Mouse (Mus musculus): ENCODE data around the gene Vhl. TPM values are rescaled to one million over a fixed set of nuclear protein-coding genes. Genes with fewer than 3 reads are reported as not detected.

The Vhl gene
- polyA plus RNA-seq, 1 experiment = 13.6 TPM

DNA sequence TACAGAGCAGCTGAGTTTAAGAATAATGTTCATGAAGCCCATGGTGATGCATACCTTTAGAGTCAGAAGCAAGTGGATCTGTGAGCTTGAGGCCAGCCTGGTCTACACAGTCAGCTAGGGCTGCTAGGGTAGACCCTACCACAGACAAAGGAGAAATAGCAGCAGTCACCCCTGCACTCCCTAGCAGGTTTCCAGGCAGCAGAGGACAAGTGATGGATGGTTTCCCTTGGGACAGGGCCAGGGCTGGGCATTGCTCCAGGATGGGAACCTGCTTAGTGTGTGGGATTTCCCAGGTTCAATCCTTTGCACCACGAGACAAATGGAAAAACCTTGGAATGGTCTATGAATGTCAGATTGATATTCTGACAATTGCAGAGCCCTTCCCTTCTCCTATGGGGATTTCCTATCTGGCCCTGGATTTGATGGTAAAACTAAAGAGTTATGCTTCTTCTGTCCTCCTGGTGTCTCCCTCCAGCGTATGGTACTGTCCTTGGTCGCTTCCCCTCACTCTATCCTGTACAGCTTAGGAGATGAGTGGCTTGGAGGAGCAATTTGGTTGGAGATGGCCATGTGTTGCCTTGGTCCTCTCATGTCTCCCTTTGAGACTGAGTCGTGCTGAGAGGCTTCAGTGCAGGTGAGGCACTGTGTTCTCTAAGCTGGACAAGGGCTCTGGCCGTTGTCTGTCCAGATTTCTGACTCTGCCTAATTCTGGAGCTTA lies 37.1 kb upstream of the Vhl start:
- Histone ChIP-seq H3K27me3 (ENCODE audit: control insufficient read depth, insufficient read depth, insufficient read length) (no peaks in the 10 kb centered on the region), H3K36me3 (ENCODE audit: control insufficient read depth, insufficient read depth) (peaks cover 17% of the 10 kb centered on the region), H3K79me2 (ENCODE audit: control insufficient read depth, insufficient read depth) (no peaks in the 10 kb centered on the region), H3ac (ENCODE audit: control insufficient read depth, insufficient read length, low read depth) (no peak overlapping the region), H3K79me3 (ENCODE audit: low read depth) (no peaks in the 10 kb centered on the region), H3K4me3 (ENCODE audit: insufficient read depth, poor library complexity, severe bottlenecking) (no peak overlapping the region)
- TF ChIP-seq CEBPB (IDR thresholded peaks at IDR 0.05; ENCODE audit: low read depth) (no peak), CTCF (IDR thresholded peaks at IDR 0.05; ENCODE audit: control insufficient read depth, insufficient read depth, insufficient read length) (no peak), USF1 (IDR thresholded peaks at IDR 0.05; ENCODE audit: low read depth) (no peak), MAX (IDR thresholded peaks at IDR 0.05) (no peak), MYOD1 (IDR thresholded peaks at IDR 0.05; ENCODE audit: control insufficient read depth, insufficient read length, low read depth) (no peak), MYOG (IDR thresholded peaks at IDR 0.05; ENCODE audit: control insufficient read depth, extremely low read depth, insufficient read length) (no peak), FOSL1 (IDR thresholded peaks at IDR 0.05; ENCODE audit: insufficient read depth, low read length, poor library complexity, severe bottlenecking) (no peak)

DNA sequence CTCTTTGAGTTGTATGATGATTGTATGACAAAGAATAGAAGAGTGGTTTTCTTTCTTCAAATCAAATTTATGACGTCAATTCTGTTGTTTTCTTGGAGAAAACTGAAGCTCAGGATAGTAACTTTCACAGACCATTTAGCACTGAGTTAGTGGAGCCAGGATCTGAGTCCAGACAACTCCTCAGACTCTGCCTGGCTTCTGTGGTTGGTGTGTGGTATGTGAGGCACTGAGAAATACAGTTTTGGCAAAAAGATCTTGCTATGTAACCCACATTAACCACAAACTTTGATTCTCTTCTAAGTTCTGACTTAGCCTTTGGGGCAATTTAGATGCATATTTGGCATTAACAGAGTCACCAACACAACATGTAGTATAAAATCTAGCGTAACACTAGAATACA lies 31.1 kb upstream of the Vhl start:
- H3K4me3 ChIP-seq (ENCODE audit: insufficient read depth, poor library complexity, severe bottlenecking) = no peak overlapping the region
- no peak overlapping the region for H3ac ChIP-seq (ENCODE audit: control insufficient read depth, insufficient read length, low read depth)
- H3K79me3 ChIP-seq (ENCODE audit: low read depth) = no peaks in the 10 kb centered on the region
- TF ChIP-seq CTCF (IDR thresholded peaks at IDR 0.05; ENCODE audit: control insufficient read depth, insufficient read depth, insufficient read length) = no peak
- peaks cover 28% of the 10 kb centered on the region for H3K36me3 ChIP-seq (ENCODE audit: control insufficient read depth, insufficient read depth)
- H3K79me2 ChIP-seq (ENCODE audit: control insufficient read depth, insufficient read depth) = no peaks in the 10 kb centered on the region
- no peaks in the 10 kb centered on the region for H3K27me3 ChIP-seq (ENCODE audit: control insufficient read depth, insufficient read depth, insufficient read length)

DNA sequence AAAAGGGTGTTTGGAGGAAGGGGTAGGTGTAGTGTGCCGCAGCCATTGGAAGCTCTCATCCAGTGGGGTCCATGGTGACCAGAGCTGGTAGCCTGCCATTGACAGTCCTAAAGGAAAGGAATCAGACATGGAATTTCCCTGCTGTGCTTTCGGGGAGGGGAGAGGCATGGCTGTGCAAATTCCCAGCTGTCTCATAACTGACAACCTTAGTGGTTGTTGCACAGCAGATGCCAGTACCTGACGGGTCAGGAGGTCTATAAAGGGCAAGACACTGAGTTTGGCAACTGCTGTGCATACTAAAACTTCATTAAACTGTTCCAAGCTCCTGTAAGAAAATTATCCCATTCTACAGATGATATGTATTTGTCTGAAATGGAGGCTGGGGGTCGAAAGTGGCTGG lies 25.8 kb upstream of the Vhl start:
- TF ChIP-seq MYOG (IDR thresholded peaks at IDR 0.05; ENCODE audit: control insufficient read depth, extremely low read depth, insufficient read length) = no peak
- TF ChIP-seq CEBPB (IDR thresholded peaks at IDR 0.05; ENCODE audit: low read depth) = no peak
- TF ChIP-seq FOSL1 (IDR thresholded peaks at IDR 0.05; ENCODE audit: insufficient read depth, low read length, poor library complexity, severe bottlenecking) = no peak
- no peak for TF ChIP-seq MAX (IDR thresholded peaks at IDR 0.05)
- TF ChIP-seq USF1 (IDR thresholded peaks at IDR 0.05; ENCODE audit: low read depth) = no peak
- no peak for TF ChIP-seq CTCF (IDR thresholded peaks at IDR 0.05; ENCODE audit: control insufficient read depth, insufficient read depth, insufficient read length)
- no peak for TF ChIP-seq MYOD1 (IDR thresholded peaks at IDR 0.05; ENCODE audit: control insufficient read depth, insufficient read length, low read depth)
- H3K36me3 ChIP-seq (ENCODE audit: control insufficient read depth, insufficient read depth) = peaks cover 24% of the 10 kb centered on the region
- H3ac ChIP-seq (ENCODE audit: control insufficient read depth, insufficient read length, low read depth) = no peak overlapping the region
- H3K79me3 ChIP-seq (ENCODE audit: low read depth) = no peaks in the 10 kb centered on the region
- H3K4me3 ChIP-seq (ENCODE audit: insufficient read depth, poor library complexity, severe bottlenecking) = no peak overlapping the region
- no peaks in the 10 kb centered on the region for H3K27me3 ChIP-seq (ENCODE audit: control insufficient read depth, insufficient read depth, insufficient read length)
- no peaks in the 10 kb centered on the region for H3K79me2 ChIP-seq (ENCODE audit: control insufficient read depth, insufficient read depth)

DNA sequence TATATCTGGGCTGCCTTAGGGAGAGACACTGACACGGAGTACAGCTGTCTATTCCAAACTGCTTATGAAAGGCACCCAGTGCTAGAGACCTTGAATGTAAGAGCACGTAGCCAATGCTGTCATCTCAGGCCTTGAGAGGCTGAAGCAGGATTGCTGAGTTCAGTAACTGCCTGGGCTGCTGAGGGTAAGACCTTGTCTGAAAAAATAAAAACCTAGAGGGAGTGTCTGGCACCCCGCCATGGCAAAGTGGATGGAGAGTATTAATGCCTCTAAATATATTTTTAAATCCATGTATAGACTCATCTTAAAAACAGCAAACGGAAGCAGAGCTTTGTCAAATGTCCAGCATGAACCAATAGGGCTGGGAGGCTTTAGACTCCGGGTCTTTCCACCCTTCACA lies 23.9 kb upstream of the Vhl start:
- Histone ChIP-seq H3ac (ENCODE audit: control insufficient read depth, insufficient read length, low read depth) (no peak overlapping the region), H3K79me3 (ENCODE audit: low read depth) (no peaks in the 10 kb centered on the region), H3K36me3 (ENCODE audit: control insufficient read depth, insufficient read depth) (peaks cover 18% of the 10 kb centered on the region), H3K27me3 (ENCODE audit: control insufficient read depth, insufficient read depth, insufficient read length) (no peaks in the 10 kb centered on the region), H3K4me3 (ENCODE audit: insufficient read depth, poor library complexity, severe bottlenecking) (no peak overlapping the region), H3K79me2 (ENCODE audit: control insufficient read depth, insufficient read depth) (peaks cover 5% of the 10 kb centered on the region)
- no peak for TF ChIP-seq MAX (IDR thresholded peaks at IDR 0.05)
- no peak for TF ChIP-seq MYOG (IDR thresholded peaks at IDR 0.05; ENCODE audit: control insufficient read depth, extremely low read depth, insufficient read length)
- no peak for TF ChIP-seq USF1 (IDR thresholded peaks at IDR 0.05; ENCODE audit: low read depth)
- TF ChIP-seq CEBPB (IDR thresholded peaks at IDR 0.05; ENCODE audit: low read depth) = no peak
- no peak for TF ChIP-seq FOSL1 (IDR thresholded peaks at IDR 0.05; ENCODE audit: insufficient read depth, low read length, poor library complexity, severe bottlenecking)
- no peak for TF ChIP-seq MYOD1 (IDR thresholded peaks at IDR 0.05; ENCODE audit: control insufficient read depth, insufficient read length, low read depth)

DNA sequence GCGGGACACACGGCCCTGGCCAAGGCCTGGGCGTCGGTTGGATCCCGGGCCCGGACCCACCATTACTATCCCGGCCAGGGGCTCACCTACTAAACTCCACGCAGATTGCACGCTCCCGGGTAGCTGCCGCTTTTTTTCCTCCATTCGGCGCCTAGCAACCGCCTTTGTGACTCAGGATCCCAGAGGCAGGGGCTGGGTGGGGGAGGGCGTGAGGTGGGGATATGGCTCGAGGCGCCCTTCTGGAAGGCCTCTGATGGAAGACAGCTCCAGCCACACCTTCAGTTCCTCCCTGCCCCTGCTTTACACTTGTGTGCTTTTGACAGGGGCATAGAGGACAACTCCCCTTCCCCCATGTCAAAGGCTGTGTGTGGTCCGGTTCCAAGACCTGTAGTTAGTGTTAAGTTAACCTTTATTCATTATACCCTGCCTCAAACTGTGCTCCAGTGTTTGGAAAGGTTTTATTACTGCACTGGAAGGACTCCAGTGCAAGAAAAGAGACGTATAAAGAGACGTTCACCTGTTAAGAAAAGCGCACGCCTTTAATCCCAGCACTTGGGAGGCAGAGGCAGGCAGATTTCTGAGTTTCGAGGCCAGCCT lies 23.1 kb upstream of the Vhl start, which contains the start of gene Fancd2os:
Fancd2os (minus strand) TSS at position 173 of the 597 bp plus-strand sequence.
- peaks cover 13% of the 10 kb centered on the region for H3K79me2 ChIP-seq (ENCODE audit: control insufficient read depth, insufficient read depth)
- H3K27me3 ChIP-seq (ENCODE audit: control insufficient read depth, insufficient read depth, insufficient read length) = no peaks in the 10 kb centered on the region
- H3ac ChIP-seq (ENCODE audit: control insufficient read depth, insufficient read length, low read depth) = no peak within 1 kb of the TSS
- H3K4me3 ChIP-seq (ENCODE audit: insufficient read depth, poor library complexity, severe bottlenecking) = no peak within 1 kb of the TSS
- H3K79me3 ChIP-seq (ENCODE audit: low read depth) = peaks cover 8% of the 10 kb centered on the region
- TF ChIP-seq CTCF (IDR thresholded peaks at IDR 0.05; ENCODE audit: control insufficient read depth, insufficient read depth, insufficient read length) (no peak), MYOG (IDR thresholded peaks at IDR 0.05; ENCODE audit: control insufficient read depth, extremely low read depth, insufficient read length) (no peak), FOSL1 (IDR thresholded peaks at IDR 0.05; ENCODE audit: insufficient read depth, low read length, poor library complexity, severe bottlenecking) (no peak), MAX (IDR thresholded peaks at IDR 0.05) (no peak)
- H3K36me3 ChIP-seq (ENCODE audit: control insufficient read depth, insufficient read depth) = peaks cover 16% of the 10 kb centered on the region

DNA sequence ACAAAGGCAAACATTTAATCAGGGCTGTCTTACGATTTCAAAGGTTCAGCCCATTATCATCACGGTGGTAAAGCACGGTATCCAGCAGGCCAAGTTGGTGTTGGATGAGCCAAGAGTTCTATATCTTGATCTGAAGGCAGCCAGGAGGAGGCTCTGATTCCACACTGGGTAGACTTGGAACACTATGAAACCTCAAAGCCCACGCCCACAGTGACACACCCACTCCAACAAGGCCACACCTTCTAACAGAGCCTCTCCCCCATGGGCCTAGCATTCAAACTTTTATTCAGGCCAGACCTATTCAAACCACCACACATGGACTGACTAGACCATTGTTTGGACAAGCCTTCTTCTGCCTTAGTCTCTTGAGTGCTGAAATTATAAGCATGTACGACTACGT lies 20.9 kb upstream of the Vhl start:
- no peak overlapping the region for H3ac ChIP-seq (ENCODE audit: control insufficient read depth, insufficient read length, low read depth)
- TF ChIP-seq CTCF (IDR thresholded peaks at IDR 0.05; ENCODE audit: control insufficient read depth, insufficient read depth, insufficient read length) (no peak), MYOD1 (IDR thresholded peaks at IDR 0.05; ENCODE audit: control insufficient read depth, insufficient read length, low read depth) (no peak), MYOG (IDR thresholded peaks at IDR 0.05; ENCODE audit: control insufficient read depth, extremely low read depth, insufficient read length) (no peak), CEBPB (IDR thresholded peaks at IDR 0.05; ENCODE audit: low read depth) (no peak), USF1 (IDR thresholded peaks at IDR 0.05; ENCODE audit: low read depth) (no peak), MAX (IDR thresholded peaks at IDR 0.05) (no peak), FOSL1 (IDR thresholded peaks at IDR 0.05; ENCODE audit: insufficient read depth, low read length, poor library complexity, severe bottlenecking) (no peak)
- peaks cover 9% of the 10 kb centered on the region for H3K36me3 ChIP-seq (ENCODE audit: control insufficient read depth, insufficient read depth)
- H3K27me3 ChIP-seq (ENCODE audit: control insufficient read depth, insufficient read depth, insufficient read length) = no peaks in the 10 kb centered on the region
- H3K79me3 ChIP-seq (ENCODE audit: low read depth) = peaks cover 28% of the 10 kb centered on the region
- H3K79me2 ChIP-seq (ENCODE audit: control insufficient read depth, insufficient read depth) = peaks cover 35% of the 10 kb centered on the region
- H3K4me3 ChIP-seq (ENCODE audit: insufficient read depth, poor library complexity, severe bottlenecking) = no peak overlapping the region
